Mouse (Mus musculus): ENCODE data around the gene Gm28230. TPM values are rescaled to one million over a fixed set of nuclear protein-coding genes. Genes with fewer than 3 reads are reported as not detected.

The Gm28230 gene
- polyA plus RNA-seq, 1 experiment from 2014 or later, result not detected

DNA sequence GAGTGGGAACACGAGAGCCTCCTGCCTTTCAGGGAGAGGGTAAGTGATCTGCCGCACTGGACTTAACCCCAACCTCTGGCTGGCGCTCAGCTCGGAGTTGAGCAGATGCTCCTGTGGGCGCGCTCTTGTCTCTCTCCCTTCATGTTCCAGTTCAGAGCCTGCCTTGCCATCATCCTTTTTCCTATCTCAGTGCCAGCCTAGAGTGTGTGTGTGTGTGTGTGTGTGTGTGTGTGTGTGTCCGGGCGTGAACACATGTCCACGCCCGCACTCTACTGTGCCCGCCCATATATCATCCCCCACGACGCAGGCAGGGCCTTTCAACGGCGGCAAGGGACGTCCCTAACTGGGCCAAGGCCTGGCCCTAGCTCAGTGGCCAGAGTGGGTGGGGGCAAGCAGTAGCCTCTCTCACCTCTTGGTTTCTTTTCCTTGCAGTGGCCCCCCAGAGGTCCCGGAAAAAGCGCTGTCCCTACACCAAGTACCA is 43.0 kb upstream of the Gm28230 start:
- no peaks in the 10 kb centered on the region for H3K9me3 ChIP-seq (ENCODE audit: control insufficient read depth, low read length)
- H3K27me3 ChIP-seq (ENCODE audit: control insufficient read depth, insufficient read depth, low read length), result peaks cover 96% of the 10 kb centered on the region
- no peak overlapping the region for H3K9ac ChIP-seq (ENCODE audit: low read length)
- peaks cover 5% of the 10 kb centered on the region; the same call in 1 of the 2 replicates for H3K4me1 ChIP-seq (replicated peaks; ENCODE audit: control insufficient read depth, insufficient read depth, low read length)
- H3K4me3 ChIP-seq (ENCODE audit: low read depth, low read length), result no peak overlapping the region
- ATAC-seq (replicated peaks; ENCODE audit: low FRiP score) (no peak), DNase-seq (ENCODE audit: low spot score) (peak; percentile 64)
- 0% methylated on average over 18 of the region's 18 CpGs for WGBS
- no peak overlapping the region for H3K4me2 ChIP-seq (ENCODE audit: low read depth, low read length, severe bottlenecking)
- H3K36me3 ChIP-seq (ENCODE audit: control insufficient read depth, insufficient read depth, low read length), result no peaks in the 10 kb centered on the region
- no peak overlapping the region for H3K27ac ChIP-seq (ENCODE audit: low read depth, low read length)

DNA sequence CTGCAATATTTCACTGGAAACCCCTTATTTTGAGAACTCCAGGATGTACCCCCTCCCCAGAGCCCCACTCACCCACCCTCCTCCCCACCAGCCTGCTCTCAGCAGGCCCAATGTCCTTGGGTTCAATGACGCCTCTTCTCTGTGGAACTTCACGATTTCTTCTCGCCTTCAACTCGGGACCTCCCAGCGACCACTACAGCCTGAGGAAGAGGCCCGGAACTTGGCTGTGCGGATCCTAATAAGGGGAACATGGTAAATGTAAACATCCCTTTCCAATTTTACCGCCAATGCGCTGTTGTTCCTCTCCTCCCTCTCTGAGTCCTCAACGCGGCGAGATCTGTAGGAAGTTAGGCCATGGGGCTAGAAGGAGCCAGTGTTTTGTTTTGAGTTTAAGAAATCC is 42.4 kb upstream of the Gm28230 start:
- Histone ChIP-seq H3K9ac (ENCODE audit: low read length) (no peak overlapping the region), H3K4me2 (ENCODE audit: low read depth, low read length, severe bottlenecking) (no peak overlapping the region), H3K36me3 (ENCODE audit: control insufficient read depth, insufficient read depth, low read length) (no peaks in the 10 kb centered on the region), H3K9me3 (ENCODE audit: control insufficient read depth, low read length) (no peaks in the 10 kb centered on the region), H3K27ac (ENCODE audit: low read depth, low read length) (no peak overlapping the region), H3K4me1 (replicated peaks; ENCODE audit: control insufficient read depth, insufficient read depth, low read length) (peaks cover 5% of the 10 kb centered on the region; the same call in 1 of the 2 replicates), H3K4me3 (ENCODE audit: low read depth, low read length) (no peak overlapping the region), H3K27me3 (ENCODE audit: control insufficient read depth, insufficient read depth, low read length) (peaks cover 96% of the 10 kb centered on the region)
- 1% methylated on average over 12 of the region's 12 CpGs for WGBS
- DNase-seq (ENCODE audit: low spot score) (peak; percentile 51), ATAC-seq (replicated peaks; ENCODE audit: low FRiP score) (no peak)

DNA sequence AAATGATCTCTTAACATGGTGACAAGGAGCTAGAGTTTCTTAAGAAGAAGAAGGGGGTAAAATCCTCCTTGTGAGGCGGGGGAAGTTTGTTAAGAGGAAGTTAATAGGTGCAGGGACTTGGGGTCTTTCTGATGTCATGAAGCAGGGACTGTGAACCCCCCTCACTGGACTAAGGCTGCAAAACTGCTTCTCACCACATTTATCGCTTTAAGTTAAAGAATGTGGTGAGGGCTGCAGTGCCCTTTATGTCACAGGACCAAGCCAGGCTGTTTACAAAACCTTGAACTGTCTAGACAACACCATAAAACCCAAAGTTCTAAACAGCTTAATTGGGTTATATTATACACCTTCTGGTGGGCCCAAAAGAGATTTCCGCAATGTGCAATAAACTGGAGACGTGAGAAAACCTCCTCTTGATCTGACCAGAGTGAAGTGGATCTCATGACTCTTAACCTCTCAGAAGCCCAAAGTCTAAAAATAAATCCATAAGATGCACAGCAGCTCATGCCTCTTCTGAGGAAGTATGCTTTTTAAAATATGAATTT is 41.4 kb upstream of the Gm28230 start:
- 12% methylated on average over 4 of the region's 4 CpGs for WGBS
- no peak overlapping the region for H3K9ac ChIP-seq (ENCODE audit: low read length)
- no peaks in the 10 kb centered on the region for H3K9me3 ChIP-seq (ENCODE audit: control insufficient read depth, low read length)
- H3K27ac ChIP-seq (ENCODE audit: low read depth, low read length), result no peak overlapping the region
- no peak for ATAC-seq (replicated peaks; ENCODE audit: low FRiP score)
- peak; percentile 37 for DNase-seq (ENCODE audit: low spot score)
- H3K36me3 ChIP-seq (ENCODE audit: control insufficient read depth, insufficient read depth, low read length), result no peaks in the 10 kb centered on the region
- H3K4me2 ChIP-seq (ENCODE audit: low read depth, low read length, severe bottlenecking), result no peak overlapping the region
- H3K27me3 ChIP-seq (ENCODE audit: control insufficient read depth, insufficient read depth, low read length), result peaks cover 96% of the 10 kb centered on the region
- peaks cover 5% of the 10 kb centered on the region; the same call in 1 of the 2 replicates for H3K4me1 ChIP-seq (replicated peaks; ENCODE audit: control insufficient read depth, insufficient read depth, low read length)
- no peak overlapping the region for H3K4me3 ChIP-seq (ENCODE audit: low read depth, low read length)

DNA sequence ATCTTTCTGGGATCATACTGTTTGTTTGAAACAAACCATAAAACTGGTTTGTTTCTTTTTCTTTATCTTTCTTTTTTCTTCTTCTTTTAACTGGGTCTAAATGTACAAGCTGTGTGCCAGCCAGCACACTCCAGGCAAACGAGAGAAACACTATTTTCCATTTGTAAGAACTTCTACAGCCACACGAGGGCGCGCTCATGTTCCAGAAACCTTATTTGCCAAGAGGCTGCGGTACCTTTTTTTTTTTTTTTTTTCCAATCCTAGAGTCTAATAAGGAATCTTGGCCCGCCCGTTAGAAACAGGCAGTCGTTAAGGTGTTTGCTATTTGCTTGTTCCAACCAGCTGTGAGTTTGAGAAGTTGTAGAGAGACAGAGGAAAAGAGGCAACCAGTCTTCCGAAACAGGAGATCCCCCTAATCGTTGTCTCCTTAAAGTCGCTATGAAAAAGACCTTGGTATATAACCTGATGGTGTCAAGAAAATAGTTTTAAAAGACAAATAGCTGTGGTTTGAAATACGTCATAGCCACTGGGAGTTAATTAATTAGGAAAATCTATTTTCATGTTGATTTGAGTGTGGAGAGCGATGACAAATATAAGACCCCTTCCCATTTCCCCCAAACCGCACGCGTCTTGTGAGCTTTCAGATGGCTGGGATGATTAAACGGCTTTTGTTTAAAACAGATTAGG is 40.1 kb upstream of the Gm28230 start:
- Histone ChIP-seq H3K36me3 (ENCODE audit: control insufficient read depth, insufficient read depth, low read length) (no peaks in the 10 kb centered on the region), H3K27ac (ENCODE audit: low read depth, low read length) (no peak overlapping the region), H3K27me3 (ENCODE audit: control insufficient read depth, insufficient read depth, low read length) (peaks cover 93% of the 10 kb centered on the region), H3K9me3 (ENCODE audit: control insufficient read depth, low read length) (no peaks in the 10 kb centered on the region), H3K4me1 (replicated peaks; ENCODE audit: control insufficient read depth, insufficient read depth, low read length) (peaks cover 5% of the 10 kb centered on the region; the same call in 1 of the 2 replicates), H3K4me2 (ENCODE audit: low read depth, low read length, severe bottlenecking) (no peak overlapping the region), H3K9ac (ENCODE audit: low read length) (no peak overlapping the region), H3K4me3 (ENCODE audit: low read depth, low read length) (no peak overlapping the region)
- 4% methylated on average over 17 of the region's 17 CpGs for WGBS
- ATAC-seq (replicated peaks; ENCODE audit: low FRiP score) (no peak), DNase-seq (ENCODE audit: low spot score) (peak; percentile 86)

DNA sequence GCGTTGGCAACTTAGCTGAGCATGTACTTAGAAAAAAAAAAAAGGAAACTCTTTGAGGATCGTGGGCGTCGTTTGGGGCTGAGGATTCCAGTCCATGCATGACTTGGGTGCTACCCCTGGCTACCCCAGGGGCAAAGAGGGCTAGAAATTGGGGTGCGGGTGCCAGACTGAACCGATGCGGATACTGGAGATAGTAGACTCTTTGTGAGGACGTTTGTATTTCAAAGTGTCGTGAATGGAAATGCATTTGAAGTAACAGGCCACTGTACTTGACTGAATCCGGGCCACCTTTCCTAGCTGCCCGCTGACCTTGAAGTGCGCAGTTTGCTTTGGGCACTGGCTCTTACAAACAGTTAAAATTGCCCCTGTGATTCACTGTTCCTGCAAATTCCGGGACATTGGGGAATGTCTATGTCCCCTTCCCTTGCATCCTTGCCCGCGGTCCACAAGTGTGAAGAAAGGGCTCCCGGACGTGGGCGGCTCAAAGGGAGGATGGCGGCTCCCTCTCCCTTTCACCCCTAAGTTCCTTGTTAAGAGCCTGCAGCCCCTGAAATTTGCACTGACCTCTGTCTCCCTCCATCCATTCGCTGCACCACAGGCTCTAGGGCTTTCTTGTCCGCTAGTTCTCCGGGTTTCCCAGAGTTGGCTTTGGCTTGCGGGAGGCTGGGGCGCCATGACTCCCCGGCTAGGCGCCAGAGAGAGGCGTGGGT is 39.4 kb upstream of the Gm28230 start:
- Histone ChIP-seq H3K36me3 (ENCODE audit: control insufficient read depth, insufficient read depth, low read length) (no peaks in the 10 kb centered on the region), H3K27me3 (ENCODE audit: control insufficient read depth, insufficient read depth, low read length) (peaks cover 93% of the 10 kb centered on the region), H3K9ac (ENCODE audit: low read length) (no peak overlapping the region), H3K9me3 (ENCODE audit: control insufficient read depth, low read length) (no peaks in the 10 kb centered on the region), H3K4me3 (ENCODE audit: low read depth, low read length) (no peak overlapping the region), H3K4me2 (ENCODE audit: low read depth, low read length, severe bottlenecking) (no peak overlapping the region), H3K27ac (ENCODE audit: low read depth, low read length) (no peak overlapping the region), H3K4me1 (replicated peaks; ENCODE audit: control insufficient read depth, insufficient read depth, low read length) (peaks cover 3% of the 10 kb centered on the region; the same call in 1 of the 2 replicates)
- peak; percentile 53 for DNase-seq (ENCODE audit: low spot score)
- WGBS, result 2% methylated on average over 27 of the region's 27 CpGs
- ATAC-seq (replicated peaks; ENCODE audit: low FRiP score), result no peak

DNA sequence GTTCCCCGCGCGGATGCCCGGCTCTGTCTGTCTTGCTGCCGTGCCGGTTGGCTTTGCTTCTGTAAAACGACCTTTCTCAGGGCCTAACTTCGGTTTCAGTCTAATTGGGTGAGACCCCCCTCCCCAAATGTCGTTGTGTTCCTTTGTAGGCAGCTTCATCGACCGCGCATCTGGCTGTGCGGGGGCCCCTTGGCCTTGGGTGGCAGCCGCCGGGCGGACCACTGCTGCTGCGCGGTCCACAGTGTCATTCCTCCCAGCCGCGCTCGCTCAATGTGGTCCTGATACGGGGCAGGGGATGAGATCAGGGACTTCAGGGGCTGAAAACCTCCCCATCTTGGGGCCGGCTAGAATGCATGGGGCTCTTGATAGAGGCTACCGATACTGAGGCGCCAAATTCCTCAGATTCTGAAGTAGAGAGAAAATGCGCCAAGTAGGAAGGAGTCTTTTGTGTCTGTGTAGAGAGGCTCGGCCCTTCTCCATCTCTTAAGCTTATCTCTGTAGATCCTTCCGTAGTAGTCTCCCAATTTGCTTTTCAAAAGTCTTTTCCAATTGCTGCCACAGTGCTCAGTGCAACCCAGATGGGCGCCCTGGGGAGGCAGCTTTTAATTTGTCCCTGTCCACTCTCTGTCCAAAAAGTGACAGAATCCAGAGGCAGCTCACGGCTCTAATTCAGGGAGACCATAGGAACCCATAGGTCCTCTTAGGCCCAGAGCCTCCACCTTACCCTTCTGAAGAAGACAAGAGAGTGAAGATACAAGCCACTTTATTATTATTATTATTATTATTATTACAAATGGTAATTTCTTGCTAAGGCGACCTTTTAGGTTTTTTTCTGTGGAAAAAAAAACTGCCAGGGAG is 38.6 kb upstream of the Gm28230 start:
- no peak overlapping the region for H3K27ac ChIP-seq (ENCODE audit: low read depth, low read length)
- DNase-seq (ENCODE audit: low spot score), result peak; percentile 63
- peaks cover 93% of the 10 kb centered on the region for H3K27me3 ChIP-seq (ENCODE audit: control insufficient read depth, insufficient read depth, low read length)
- under 1% methylated on average over 31 of the region's 31 CpGs for WGBS
- no peaks in the 10 kb centered on the region for H3K9me3 ChIP-seq (ENCODE audit: control insufficient read depth, low read length)
- no peak overlapping the region for H3K4me3 ChIP-seq (ENCODE audit: low read depth, low read length)
- H3K4me2 ChIP-seq (ENCODE audit: low read depth, low read length, severe bottlenecking), result no peak overlapping the region
- no peaks in the 10 kb centered on the region for H3K36me3 ChIP-seq (ENCODE audit: control insufficient read depth, insufficient read depth, low read length)
- H3K4me1 ChIP-seq (replicated peaks; ENCODE audit: control insufficient read depth, insufficient read depth, low read length), result peaks cover 1% of the 10 kb centered on the region; the same call in 1 of the 2 replicates
- H3K9ac ChIP-seq (ENCODE audit: low read length), result no peak overlapping the region
- ATAC-seq (replicated peaks; ENCODE audit: low FRiP score), result no peak

DNA sequence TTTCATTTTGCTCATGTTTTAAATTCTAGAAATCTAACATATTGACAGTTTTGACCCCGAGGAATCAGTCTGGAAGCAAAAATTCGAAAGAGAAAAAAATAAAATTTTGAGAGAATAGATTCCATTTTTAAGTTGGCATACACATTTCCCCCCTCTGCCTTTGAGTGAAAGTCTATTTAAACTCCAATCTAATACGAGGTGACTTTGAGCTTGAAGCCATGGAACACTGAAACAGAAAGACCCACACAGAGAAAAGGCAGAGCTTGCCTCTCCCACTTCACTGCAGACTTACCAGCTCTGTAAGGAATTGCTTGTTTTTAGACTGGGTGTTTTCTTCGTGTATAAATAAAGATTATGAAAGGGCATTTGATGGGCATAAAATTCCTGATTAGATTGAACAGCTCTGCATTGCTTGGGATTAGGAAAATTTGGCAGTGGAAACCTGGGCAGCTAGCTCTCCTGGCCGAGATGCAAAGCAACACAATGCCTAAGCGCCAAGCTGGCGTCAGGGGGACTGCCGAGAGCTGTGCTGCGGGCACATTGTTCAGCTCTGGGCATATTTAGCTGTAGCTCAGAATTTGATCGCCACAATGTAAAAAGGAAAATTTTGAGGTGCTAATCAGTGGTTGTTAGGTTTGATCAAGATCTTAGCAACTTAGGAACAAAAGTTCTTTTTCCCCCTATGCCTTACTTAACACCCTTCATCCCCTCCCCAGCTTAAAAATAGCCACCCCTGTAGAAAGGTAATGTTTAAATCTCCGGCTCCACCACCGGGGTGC is 37.5 kb upstream of the Gm28230 start:
- no peak overlapping the region for H3K4me3 ChIP-seq (ENCODE audit: low read depth, low read length)
- H3K4me1 ChIP-seq (replicated peaks; ENCODE audit: control insufficient read depth, insufficient read depth, low read length), result no peaks in the 10 kb centered on the region
- DNase-seq (ENCODE audit: low spot score), result peak; percentile 59
- H3K9me3 ChIP-seq (ENCODE audit: control insufficient read depth, low read length), result no peaks in the 10 kb centered on the region
- 4% methylated on average over 12 of the region's 12 CpGs for WGBS
- H3K4me2 ChIP-seq (ENCODE audit: low read depth, low read length, severe bottlenecking), result no peak overlapping the region
- H3K36me3 ChIP-seq (ENCODE audit: control insufficient read depth, insufficient read depth, low read length), result no peaks in the 10 kb centered on the region
- no peak for ATAC-seq (replicated peaks; ENCODE audit: low FRiP score)
- no peak overlapping the region for H3K27ac ChIP-seq (ENCODE audit: low read depth, low read length)
- H3K27me3 ChIP-seq (ENCODE audit: control insufficient read depth, insufficient read depth, low read length), result peaks cover 93% of the 10 kb centered on the region
- H3K9ac ChIP-seq (ENCODE audit: low read length), result no peak overlapping the region

Measured in forebrain, embryonic 11.5 days (tissue).